In genomic region chrX:12164591-12165529, GRCm38 (mm10) we compare ENCODE assay signal across 9 mouse cellular contexts. TPM values are rescaled to one million over a fixed set of nuclear protein-coding genes. Genes with fewer than 3 reads are reported as not detected.
A peak's percentile ranks its signal among the peaks of the same experiment; 100 is the strongest.
DNase-seq lines count a peak whose midpoint lies in the region; ATAC-seq and TF ChIP-seq lines count a peak whose summit lies in the region.
"Had no signal": no experiment of that assay in that cellular context is flagged by ENCODE, and none has a peak within 500 bp of the region (broad histone marks: within the 10 kb centered on the region; RNA-seq: fewer than 3 reads in every experiment).

No protein-coding gene starts in this region.

- H3K27me3 ChIP-seq in intestine, embryonic 15.5 days (replicated peaks): 0 out of 2 replicates have a peak, but pooled peaks cover 6% of the 10 kb centered on the region
- 0 out of 2 replicates have a peak, but pooled peaks cover 4% of the 10 kb centered on the region for H3K27me3 ChIP-seq in intestine, postnatal 0 days (replicated peaks; ENCODE audit: control insufficient read depth, insufficient read depth, low read length)

- H3K27ac ChIP-seq in intestine, embryonic 15.5 days: 0 out of 2 replicates have a peak overlapping the region, but pooled peaks have one; percentile 27
- H3K27ac ChIP-seq in intestine, postnatal 0 days (ENCODE audit: low read depth, low read length): no peak overlapping the region
- H3K27ac ChIP-seq: macrophage had no signal

- 48% methylated on average over 11 of the region's 11 CpGs for WGBS in intestine, embryonic 15.5 days
- 57% methylated on average over 11 of the region's 11 CpGs for WGBS in intestine, postnatal 0 days

- no peaks in the 10 kb centered on the region for H3K4me1 ChIP-seq in intestine, embryonic 15.5 days (replicated peaks)
- no peaks in the 10 kb centered on the region for H3K4me1 ChIP-seq in intestine, postnatal 0 days (replicated peaks; ENCODE audit: control insufficient read depth, insufficient read depth, low read length)

- no peak overlapping the region for H3K4me2 ChIP-seq in intestine, embryonic 15.5 days (replicated peaks)
- H3K4me2 ChIP-seq in intestine, postnatal 0 days (replicated peaks; ENCODE audit: low read depth): no peak overlapping the region

- no peak overlapping the region for H3K9ac ChIP-seq in intestine, embryonic 15.5 days
- H3K9ac ChIP-seq in intestine, postnatal 0 days (ENCODE audit: low read depth, low read length): no peak overlapping the region

- H3K9me3 ChIP-seq in intestine, embryonic 15.5 days: no peaks in the 10 kb centered on the region
- H3K9me3 ChIP-seq in intestine, postnatal 0 days (ENCODE audit: control insufficient read depth): no peaks in the 10 kb centered on the region

- no peak overlapping the region for H3K4me3 ChIP-seq in intestine, embryonic 15.5 days (replicated peaks)
- H3K4me3 ChIP-seq in intestine, postnatal 0 days (ENCODE audit: low read depth, low read length): no peak overlapping the region

- H3K36me3 ChIP-seq in intestine, embryonic 15.5 days: no peaks in the 10 kb centered on the region
- H3K36me3 ChIP-seq in intestine, postnatal 0 days (ENCODE audit: control insufficient read depth, insufficient read depth): no peaks in the 10 kb centered on the region

- no peak for TF ChIP-seq CTCF in intestine, postnatal 0 days (IDR thresholded peaks at IDR 0.05; ENCODE audit: low read depth)

- DNase-seq in kidney, adult 8-10 months: peak; percentile 17 to 19
- no peak for DNase-seq in right cerebral cortex, postnatal 36 days (ENCODE audit: low spot score in 2 of 2)
- no peak for DNase-seq in right cerebral cortex, postnatal 25 days
- DNase-seq in spleen, adult 18-20 months: no peak

- no peak for ATAC-seq in intestine, embryonic 15.5 days
- no peak for ATAC-seq in intestine, postnatal 0 days
- peak; percentile 83 for ATAC-seq in granulocyte monocyte progenitor cell, adult 5-6 weeks (replicated peaks; ENCODE audit: poor library complexity, severe bottlenecking)
- ATAC-seq in megakaryocyte progenitor cell, adult 5-6 weeks (replicated peaks; ENCODE audit: poor library complexity): peak; percentile 63

RNA-seq across cellular contexts. Expression of gene Bcor, which starts 4.7 kb away (rescaled TPM):
- 12.4 and 13.7 TPM in 2 replicates for polyA plus RNA-seq in intestine, embryonic 15.5 days (2015; fragmentation: Nextera tagmentation; extraction: Ambion mirVana)
- 4.2 and 4.8 TPM in 2 replicates for polyA plus RNA-seq in intestine, postnatal 0 days (2015; fragmentation: Nextera tagmentation; extraction: Ambion mirVana)
- 36.0 and 55.0 TPM in 2 replicates for total RNA-seq in granulocyte monocyte progenitor cell, adult 5-6 weeks (2014; fragmentation: Nextera tagmentation)
- total RNA-seq in granulocyte monocyte progenitor cell, adult 5-6 weeks (2017): 30.6 and 32.7 TPM in 2 replicates
- total RNA-seq in megakaryocyte progenitor cell, adult 5-6 weeks (2015): 35.3 and 42.7 TPM in 2 replicates
- total RNA-seq in megakaryocyte progenitor cell, adult 5-6 weeks (2017): 24.7 and 29.1 TPM in 2 replicates

Comparison
In these comparisons a context has a peak if more than half of its experiments do, and no peak if none do; other contexts are left out.
1. ATAC-seq: peak in granulocyte monocyte progenitor cell, adult 5-6 weeks (single experiment) and megakaryocyte progenitor cell, adult 5-6 weeks (single experiment); none in intestine, embryonic 15.5 days (single experiment) and intestine, postnatal 0 days (single experiment).
2. DNase-seq: peak in kidney, adult 8-10 months (2 of 2); none in right cerebral cortex, postnatal 36 days (0 of 2), right cerebral cortex, postnatal 25 days (single experiment) and spleen, adult 18-20 months (0 of 2).